Mouse (Mus musculus) C2C12 (cell line): Measurements from ENCODE around the gene AA986860.

Experiments used
- CEBPB ChIP-seq: IDR thresholded peaks from one replicate; pipeline ENCODE4 v1.6.1; 2011; ENCODE audit warnings: low read depth, mild to moderate bottlenecking, control low read depth, moderate library complexity
- CTCF ChIP-seq: IDR thresholded peaks from one replicate; pipeline ENCODE4 v1.5.1; 2011; ENCODE audit not compliant: control insufficient read depth, insufficient read depth, insufficient read length
- USF1 ChIP-seq: IDR thresholded peaks from one replicate; pipeline ENCODE4 v1.6.1; 2011; ENCODE audit warnings: low read depth, mild to moderate bottlenecking, control low read depth, moderate library complexity

GRCm38 (mm10) chr1:130724206-130724605, 7.6 kb upstream of the AA986860 start:
- TF ChIP-seq CEBPB: no peak
- no peak for TF ChIP-seq USF1
- no peak for TF ChIP-seq CTCF
